Mouse (Mus musculus) midbrain, postnatal 0 days (tissue): ENCODE results near the gene Hand2. TPM values are rescaled to one million over a fixed set of nuclear protein-coding genes. Genes with fewer than 3 reads are reported as not detected.
A peak's percentile ranks its signal among the peaks of the same experiment; 100 is the strongest.

Experiments
- ATAC-seq: fragments of 200-750 bp; cut with Nextera tagmentation; 2 replicates; pipeline ENCODE4 v1.8.0; 2017; ENCODE audit warnings: moderate number of reproducible peaks, mild to moderate bottlenecking, moderate TSS enrichment, moderate library complexity; ENCODE audit not compliant: low FRiP score
- DNase-seq: peaks from one replicate; pipeline ENCODE4 v3.0.0-alpha.2; 2015; ENCODE audit warnings: low spot score
- H3K27ac ChIP-seq: fragments of 300-500 bp; sonication (generic); 2 replicates; pipeline ENCODE4 v1.5.1; 2014; ENCODE audit warnings: low read depth, mild to moderate bottlenecking, low read length, mixed read lengths
- H3K27me3 ChIP-seq: fragments of 300-500 bp; sonication (generic); 2 replicates; pipeline ENCODE4 v1.6.1; 2014; ENCODE audit warnings: low read length, control low read depth, mixed read lengths; ENCODE audit not compliant: insufficient read depth
- H3K36me3 ChIP-seq: fragments of 300-500 bp; sonication (generic); 2 replicates; pipeline ENCODE4 v1.6.1; 2014; ENCODE audit warnings: low read length, control low read depth, mixed read lengths; ENCODE audit not compliant: insufficient read depth
- H3K4me1 ChIP-seq: fragments of 300-500 bp; sonication (generic); 2 replicates; pipeline ENCODE4 v1.6.1; 2014; ENCODE audit warnings: mild to moderate bottlenecking, control low read depth, antibody characterized with exemption, low read length, mixed read lengths; ENCODE audit not compliant: insufficient read depth
- H3K4me2 ChIP-seq: fragments of 300-500 bp; sonication (generic); 2 replicates; pipeline ENCODE4 v1.6.1; 2014; ENCODE audit warnings: low read depth, mild to moderate bottlenecking, low read length, mixed read lengths; ENCODE audit not compliant: poor library complexity, severe bottlenecking
- H3K4me3 ChIP-seq: fragments of 300-500 bp; sonication (generic); 2 replicates; pipeline ENCODE4 v1.5.1; 2014; ENCODE audit warnings: low read depth, mild to moderate bottlenecking, low read length, moderate library complexity
- H3K9ac ChIP-seq: fragments of 300-500 bp; sonication (generic); replicated peaks from 2 replicates; pipeline ENCODE4 v1.6.1; 2014; ENCODE audit warnings: mild to moderate bottlenecking, low read length, moderate library complexity, mixed read lengths; ENCODE audit not compliant: poor library complexity, severe bottlenecking
- H3K9me3 ChIP-seq: fragments of 300-500 bp; sonication (generic); 2 replicates; pipeline ENCODE4 v1.6.1; 2016; ENCODE audit warnings: low read length, control low read depth
- CTCF ChIP-seq: IDR thresholded peaks from 2 replicates; pipeline ENCODE4 v1.5.1; 2016; ENCODE audit warnings: antibody characterized with exemption, mild to moderate bottlenecking
- WGBS: fragments of 180-500 bp; shearing (Covaris S2); extraction: QIAGEN DNeasy Blood & Tissue Kit; methylation state at CpG from one replicate; pipeline ENCODE4 v1.1.7; 2014; 5-methylcytosine and 5-hydroxymethylcytosine counted together
- polyA plus RNA-seq: library from polyadenylated mRNA; unstranded; fragments of >200 nt; fragmentation: Nextera tagmentation; extraction: Ambion mirVana; gene quantifications from 2 replicates; pipeline ENCODE4 v1.2.1, GENCODE M21; 2015
- total RNA-seq: library from RNA; depleted of rRNA; stranded (reverse); fragments of >200 nt; gene quantifications from 2 replicates; pipeline ENCODE4 v1.2.3, GENCODE M21; 2014

Hand2 gene
- total and polyA plus RNA-seq, 2 experiments from 2014 or later, result not detected

DNA sequence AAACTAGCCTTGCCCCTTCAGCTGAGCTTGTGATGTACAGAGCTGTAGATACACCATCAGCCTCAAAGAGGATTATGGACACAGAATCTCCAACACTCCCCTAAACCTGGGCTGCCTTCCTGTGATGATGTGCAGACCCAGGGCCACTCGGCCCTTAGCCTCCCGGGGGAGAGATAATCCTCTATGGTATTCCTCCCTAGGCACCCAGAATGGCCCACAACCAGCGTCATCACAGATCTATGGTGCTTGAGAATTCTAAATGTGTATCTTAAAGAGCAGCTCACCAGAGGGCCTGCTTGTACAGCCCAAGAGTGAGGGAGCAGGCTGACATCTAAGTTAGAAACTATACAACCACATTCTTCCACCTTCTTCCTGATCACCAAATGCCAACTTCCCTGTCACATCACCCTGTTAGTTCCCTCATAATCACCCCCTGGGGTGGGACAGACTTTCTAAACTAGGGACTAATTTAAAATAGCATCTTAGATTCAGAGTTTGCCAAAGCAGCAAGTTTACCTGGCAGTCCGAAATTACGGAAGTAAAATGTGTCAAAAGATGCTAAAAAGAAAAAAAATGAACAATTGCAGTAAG is 2.8 kb upstream of the Hand2 start:
- DNase-seq (no peak), ATAC-seq (no peak)
- H3K27ac ChIP-seq, result no peak overlapping the region
- peaks cover 91% of the 10 kb centered on the region for H3K27me3 ChIP-seq
- WGBS, result 4% methylated on average over 5 of the region's 5 CpGs
- TF ChIP-seq CTCF, result no peak
- no peaks in the 10 kb centered on the region for H3K9me3 ChIP-seq
- H3K4me1 ChIP-seq, result no peaks in the 10 kb centered on the region; the same call in 1 of the 2 replicates
- H3K4me3 ChIP-seq, result no peak overlapping the region
- H3K9ac ChIP-seq, result no peak overlapping the region
- no peak overlapping the region for H3K4me2 ChIP-seq
- no peaks in the 10 kb centered on the region for H3K36me3 ChIP-seq

DNA sequence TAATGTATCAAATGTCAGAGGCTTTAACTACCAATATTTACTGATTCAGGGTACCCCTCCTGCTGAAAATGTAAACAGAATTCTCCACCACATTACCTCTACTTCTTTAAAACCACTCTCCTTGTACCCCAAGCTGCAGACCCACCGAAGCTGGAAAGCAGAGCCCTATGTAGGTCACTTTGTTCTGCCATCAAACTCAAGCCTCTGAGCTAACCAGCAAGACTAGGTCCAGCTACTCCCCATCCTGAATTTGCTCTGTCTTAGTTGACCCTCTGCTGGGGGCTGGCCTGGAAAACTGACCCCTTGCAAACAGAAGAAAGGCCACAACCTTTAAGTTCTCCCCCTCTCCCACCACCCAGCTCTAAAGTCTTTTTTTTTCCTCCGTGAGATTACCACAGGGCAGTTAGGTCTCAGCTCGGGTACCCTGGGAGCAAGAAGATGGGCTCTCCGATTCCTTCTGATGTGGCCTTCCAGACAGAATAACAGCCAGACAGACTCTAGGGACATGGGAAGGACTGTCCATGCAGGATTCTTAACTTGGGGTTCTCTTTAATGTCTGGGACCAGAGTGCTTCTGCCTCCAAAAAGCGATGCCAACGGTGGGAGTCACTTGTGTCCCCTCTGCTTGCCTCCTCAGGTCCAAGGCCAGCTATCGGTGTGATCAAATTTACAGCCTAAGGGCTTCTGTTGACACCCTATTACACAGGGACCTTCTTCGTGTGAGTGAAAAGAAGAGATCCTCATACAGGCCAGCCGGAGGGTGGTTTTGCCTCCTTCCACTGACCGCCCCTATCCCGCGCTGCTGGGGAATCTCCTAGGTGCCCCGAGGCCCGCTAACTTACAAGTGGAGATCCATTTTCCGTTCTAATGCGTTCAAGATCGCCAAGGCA is 1.4 kb upstream of the Hand2 start:
- Histone ChIP-seq H3K9ac (no peak overlapping the region), H3K4me3 (no peak overlapping the region), H3K4me2 (no peak overlapping the region), H3K4me1 (no peaks in the 10 kb centered on the region; the same call in 1 of the 2 replicates), H3K9me3 (no peaks in the 10 kb centered on the region), H3K27ac (no peak overlapping the region), H3K36me3 (no peaks in the 10 kb centered on the region), H3K27me3 (peaks cover 91% of the 10 kb centered on the region)
- no peak for TF ChIP-seq CTCF
- ATAC-seq, result no peak
- no peak for DNase-seq
- WGBS, result 2% methylated on average over 17 of the region's 17 CpGs

DNA sequence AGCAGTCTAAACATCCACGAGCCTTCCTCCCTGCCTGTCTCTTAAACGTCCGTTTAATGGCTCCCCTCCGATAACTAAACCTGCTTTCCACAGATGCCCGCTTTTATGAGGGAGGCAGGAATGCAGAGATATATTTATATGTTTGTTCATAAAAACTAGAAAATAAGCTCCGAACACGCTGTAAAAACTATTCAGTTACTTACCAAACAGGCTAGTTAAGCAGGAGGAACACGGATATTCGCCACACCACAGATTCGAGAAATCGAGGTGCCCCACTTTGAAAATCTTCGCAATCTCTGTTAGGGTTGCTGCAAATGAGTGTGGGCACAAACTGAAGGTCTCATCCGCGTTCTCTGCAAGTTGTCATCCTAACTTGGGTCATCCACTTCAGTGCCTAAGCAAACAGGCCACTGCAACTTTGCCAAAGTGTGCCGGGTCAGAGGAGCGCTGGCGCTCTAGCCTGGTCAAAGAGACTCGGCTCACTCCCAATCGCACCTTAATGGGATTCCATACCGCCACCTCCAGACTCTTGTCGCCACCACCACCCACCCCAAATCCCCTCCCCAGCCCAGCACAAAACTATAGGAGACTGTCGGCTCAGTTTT is 700 bp upstream of the Hand2 start:
- WGBS, result 1% methylated on average over 22 of the region's 22 CpGs
- H3K9me3 ChIP-seq, result no peaks in the 10 kb centered on the region

DNA sequence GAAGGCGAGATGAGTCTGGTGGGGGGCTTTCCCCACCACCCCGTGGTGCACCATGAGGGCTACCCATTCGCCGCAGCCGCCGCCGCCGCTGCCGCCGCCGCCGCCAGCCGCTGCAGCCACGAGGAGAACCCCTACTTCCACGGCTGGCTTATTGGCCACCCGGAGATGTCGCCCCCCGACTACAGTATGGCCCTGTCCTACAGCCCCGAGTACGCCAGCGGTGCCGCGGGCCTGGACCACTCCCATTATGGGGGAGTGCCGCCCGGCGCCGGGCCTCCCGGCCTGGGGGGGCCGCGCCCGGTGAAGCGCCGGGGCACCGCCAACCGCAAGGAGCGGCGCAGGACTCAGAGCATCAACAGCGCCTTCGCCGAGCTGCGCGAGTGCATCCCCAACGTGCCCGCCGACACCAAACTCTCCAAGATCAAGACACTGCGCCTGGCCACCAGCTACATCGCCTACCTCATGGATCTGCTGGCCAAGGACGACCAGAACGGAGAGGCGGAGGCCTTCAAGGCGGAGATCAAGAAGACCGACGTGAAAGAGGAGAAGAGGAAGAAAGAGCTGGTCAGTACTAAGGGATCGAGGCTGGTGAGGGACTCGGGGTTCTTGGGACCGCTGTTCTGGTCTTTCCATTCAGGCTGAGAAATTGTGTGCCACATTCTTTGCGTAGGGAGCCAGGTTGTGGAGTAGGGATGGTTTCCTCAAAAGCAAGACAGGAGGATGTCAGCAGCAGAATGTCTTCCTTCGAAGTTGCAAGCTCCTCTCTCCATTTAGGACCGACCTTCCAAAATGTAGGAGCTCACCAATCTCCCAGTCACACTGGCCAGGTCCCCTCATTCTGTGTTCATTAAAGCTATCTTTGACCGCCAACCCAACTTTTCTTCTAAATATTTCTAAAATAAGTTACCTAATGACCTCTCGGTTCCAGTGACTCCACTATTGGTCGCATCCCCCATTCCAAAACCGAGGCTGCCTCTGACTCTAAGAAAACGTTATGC is 1.4 kb downstream of the Hand2 start:
- WGBS, result 1% methylated on average over 51 of the region's 64 CpGs
- TF ChIP-seq CTCF, result no peak
- no peak overlapping the region for H3K9ac ChIP-seq
- peak overlapping the region; percentile 23 for H3K4me3 ChIP-seq
- peak overlapping the region; percentile 32 for H3K4me2 ChIP-seq
- H3K27ac ChIP-seq, result no peak overlapping the region
- H3K9me3 ChIP-seq, result no peaks in the 10 kb centered on the region
- H3K27me3 ChIP-seq, result peaks cover 82% of the 10 kb centered on the region
- no peaks in the 10 kb centered on the region; the same call in 1 of the 2 replicates for H3K4me1 ChIP-seq
- ATAC-seq (0 out of 2 replicates have a peak, but pooled peaks have one; percentile 9), DNase-seq (no peak)
- H3K36me3 ChIP-seq, result no peaks in the 10 kb centered on the region

More for the DNA sequence above, 700 bp upstream of the Hand2 start:
- Histone ChIP-seq H3K9ac (no peak overlapping the region), H3K4me2 (no peak overlapping the region), H3K4me1 (no peaks in the 10 kb centered on the region; the same call in 1 of the 2 replicates), H3K27ac (no peak overlapping the region), H3K27me3 (peaks cover 84% of the 10 kb centered on the region), H3K4me3 (no peak overlapping the region), H3K36me3 (no peaks in the 10 kb centered on the region)
- DNase-seq (no peak), ATAC-seq (no peak)
- TF ChIP-seq CTCF, result no peak
